Mouse (Mus musculus) embryonic facial prominence, embryonic 12.5 days (tissue): Measurements from ENCODE around the gene Paqr5. TPM values are rescaled to one million over a fixed set of nuclear protein-coding genes. Genes with fewer than 3 reads are reported as not detected.

Experiments used
- ATAC-seq: fragments of 200-750 bp; cut with Nextera tagmentation; 2 replicates; pipeline ENCODE4 v1.8.0; 2017; ENCODE audit not compliant: insufficient number of reproducible peaks, insufficient read depth, low FRiP score, low TSS enrichment
- H3K27ac ChIP-seq: fragments of 300-500 bp; sonication (generic); 2 replicates; pipeline ENCODE4 v1.5.1; 2016; ENCODE audit warnings: mild to moderate bottlenecking
- H3K27me3 ChIP-seq: fragments of 300-500 bp; sonication (generic); 2 replicates; pipeline ENCODE4 v1.6.1; 2016; ENCODE audit warnings: mild to moderate bottlenecking, moderate library complexity
- H3K36me3 ChIP-seq: fragments of 300-500 bp; sonication (generic); 2 replicates; pipeline ENCODE4 v1.6.1; 2016; ENCODE audit warnings: mild to moderate bottlenecking
- H3K4me1 ChIP-seq: fragments of 300-500 bp; sonication (generic); 2 replicates; pipeline ENCODE4 v1.6.1; 2016
- H3K4me2 ChIP-seq: fragments of 300-500 bp; sonication (generic); replicated peaks from 2 replicates; pipeline ENCODE4 v1.6.1; 2016; ENCODE audit warnings: mild to moderate bottlenecking, moderate library complexity
- H3K4me3 ChIP-seq: fragments of 300-500 bp; sonication (generic); 2 replicates; pipeline ENCODE4 v1.5.1; 2016; ENCODE audit warnings: mild to moderate bottlenecking
- H3K9ac ChIP-seq: fragments of 300-500 bp; sonication (generic); 2 replicates; pipeline ENCODE4 v1.6.1; 2016; ENCODE audit warnings: mild to moderate bottlenecking, moderate library complexity
- H3K9me3 ChIP-seq: fragments of 300-500 bp; sonication (generic); 2 replicates; pipeline ENCODE4 v1.6.1; 2016; ENCODE audit warnings: mild to moderate bottlenecking, moderate library complexity
- WGBS: fragments of 180-500 bp; shearing (Covaris S2); methylation state at CpG from one replicate; pipeline ENCODE4 v1.1.7; 2016; 5-methylcytosine and 5-hydroxymethylcytosine counted together
- polyA plus RNA-seq: library from polyadenylated mRNA; unstranded; fragments of >200 nt; fragmentation: Nextera tagmentation; extraction: Ambion mirVana; gene quantifications from 2 replicates; pipeline ENCODE4 v1.2.1, GENCODE M21; 2016

Paqr5 gene
- polyA plus RNA-seq, 1 experiment from 2014 or later = 0.97 TPM

GRCm38 (mm10) chr9:61977258-61977945, 49.3 kb downstream of the Paqr5 start:
- 86% methylated on average over 13 of the region's 13 CpGs for WGBS
- ATAC-seq = no peak
- H3K9me3 ChIP-seq = 0 out of 2 replicates have a peak, but pooled peaks cover 3% of the 10 kb centered on the region

GRCm38 (mm10) chr9:61972031-61972430, 54.6 kb downstream of the Paqr5 start:
- Histone ChIP-seq H3K4me1 (no peaks in the 10 kb centered on the region), H3K27me3 (no peaks in the 10 kb centered on the region), H3K9me3 (no peaks in the 10 kb centered on the region), H3K27ac (no peak overlapping the region), H3K4me3 (no peak overlapping the region), H3K4me2 (no peak overlapping the region), H3K36me3 (no peaks in the 10 kb centered on the region), H3K9ac (no peak overlapping the region)
- no peak for ATAC-seq
- WGBS = 47% methylated on average over 9 of the region's 9 CpGs

More at GRCm38 (mm10) chr9:61977258-61977945, 49.3 kb downstream of the Paqr5 start:
- Histone ChIP-seq H3K4me3 (no peak overlapping the region), H3K9ac (no peak overlapping the region), H3K36me3 (no peaks in the 10 kb centered on the region), H3K27ac (no peak overlapping the region), H3K4me2 (no peak overlapping the region), H3K4me1 (no peaks in the 10 kb centered on the region), H3K27me3 (no peaks in the 10 kb centered on the region)

- Histone ChIP-seq H3K36me3 (no peaks in the 10 kb centered on the region), H3K4me3 (no peak overlapping the region), H3K4me2 (no peak overlapping the region), H3K27ac (no peak overlapping the region), H3K4me1 (no peaks in the 10 kb centered on the region), H3K9me3 (no peaks in the 10 kb centered on the region), H3K9ac (no peak overlapping the region), H3K27me3 (no peaks in the 10 kb centered on the region)
- no peak for ATAC-seq
- 67% methylated on average over 3 of the region's 3 CpGs for WGBS
These were observed 55.6 kb downstream of the Paqr5 start for GRCm38 (mm10) chr9:61971045-61971444.

GRCm38 (mm10) chr9:61967357-61967756, 59.3 kb downstream of the Paqr5 start:
- WGBS = 81% methylated on average over 10 of the region's 10 CpGs
- Histone ChIP-seq H3K27me3 (no peaks in the 10 kb centered on the region), H3K9ac (no peak overlapping the region), H3K36me3 (no peaks in the 10 kb centered on the region), H3K9me3 (no peaks in the 10 kb centered on the region), H3K4me1 (0 out of 2 replicates have a peak, but pooled peaks cover 4% of the 10 kb centered on the region), H3K27ac (no peak overlapping the region), H3K4me2 (no peak overlapping the region), H3K4me3 (no peak overlapping the region)
- no peak for ATAC-seq

GRCm38 (mm10) chr9:61965987-61966386, 60.7 kb downstream of the Paqr5 start:
- Histone ChIP-seq H3K4me2 (no peak overlapping the region), H3K9me3 (no peaks in the 10 kb centered on the region), H3K9ac (no peak overlapping the region), H3K27ac (no peak overlapping the region), H3K36me3 (no peaks in the 10 kb centered on the region), H3K4me1 (0 out of 2 replicates have a peak, but pooled peaks cover 4% of the 10 kb centered on the region), H3K4me3 (no peak overlapping the region), H3K27me3 (no peaks in the 10 kb centered on the region)
- no peak for ATAC-seq
- WGBS = 91% methylated on average over 7 of the region's 7 CpGs

GRCm38 (mm10) chr9:61965411-61965930, 61.2 kb downstream of the Paqr5 start:
- 0 out of 2 replicates have a peak, but pooled peaks have one; percentile 36 for ATAC-seq
- Histone ChIP-seq H3K27ac (no peak overlapping the region), H3K36me3 (no peaks in the 10 kb centered on the region)

GRCm38 (mm10) chr9:61963356-61963755, 63.3 kb downstream of the Paqr5 start:
- H3K9me3 ChIP-seq = no peaks in the 10 kb centered on the region
- no peak overlapping the region for H3K4me2 ChIP-seq
- H3K9ac ChIP-seq = no peak overlapping the region
- ATAC-seq = no peak
- H3K4me3 ChIP-seq = no peak overlapping the region
- 0 out of 2 replicates have a peak, but pooled peaks cover 6% of the 10 kb centered on the region for H3K4me1 ChIP-seq
- WGBS = 79% methylated on average over 6 of the region's 6 CpGs
- H3K36me3 ChIP-seq = no peaks in the 10 kb centered on the region
- no peaks in the 10 kb centered on the region for H3K27me3 ChIP-seq
- no peak overlapping the region for H3K27ac ChIP-seq

More at GRCm38 (mm10) chr9:61965411-61965930, 61.2 kb downstream of the Paqr5 start:
- Histone ChIP-seq H3K27me3 (no peaks in the 10 kb centered on the region), H3K4me2 (no peak overlapping the region), H3K9ac (no peak overlapping the region), H3K4me1 (0 out of 2 replicates have a peak, but pooled peaks cover 6% of the 10 kb centered on the region), H3K9me3 (no peaks in the 10 kb centered on the region), H3K4me3 (no peak overlapping the region)
- WGBS = 25% methylated on average over 4 of the region's 4 CpGs

- Histone ChIP-seq H3K27ac (no peak overlapping the region), H3K9ac (no peak overlapping the region), H3K36me3 (no peaks in the 10 kb centered on the region), H3K9me3 (no peaks in the 10 kb centered on the region), H3K27me3 (no peaks in the 10 kb centered on the region), H3K4me1 (0 out of 2 replicates have a peak, but pooled peaks cover 6% of the 10 kb centered on the region), H3K4me3 (no peak overlapping the region), H3K4me2 (no peak overlapping the region)
- WGBS = 81% methylated on average over 4 of the region's 4 CpGs
- ATAC-seq = no peak
These were observed 65.5 kb downstream of the Paqr5 start for GRCm38 (mm10) chr9:61961181-61961580.

GRCm38 (mm10) chr9:61960753-61961152, 65.9 kb downstream of the Paqr5 start:
- 0 out of 2 replicates have a peak, but pooled peaks cover 6% of the 10 kb centered on the region for H3K4me1 ChIP-seq
- H3K4me2 ChIP-seq = no peak overlapping the region
- H3K9ac ChIP-seq = no peak overlapping the region
- no peaks in the 10 kb centered on the region for H3K36me3 ChIP-seq
- no peak overlapping the region for H3K4me3 ChIP-seq
- ATAC-seq = no peak
- no peaks in the 10 kb centered on the region for H3K9me3 ChIP-seq
- 52% methylated on average over 5 of the region's 5 CpGs for WGBS
- H3K27ac ChIP-seq = no peak overlapping the region
- no peaks in the 10 kb centered on the region for H3K27me3 ChIP-seq

GRCm38 (mm10) chr9:61959921-61960569, 66.6 kb downstream of the Paqr5 start:
- no peak overlapping the region for H3K27ac ChIP-seq
- H3K4me3 ChIP-seq = no peak overlapping the region
- no peaks in the 10 kb centered on the region for H3K27me3 ChIP-seq
- H3K4me2 ChIP-seq = no peak overlapping the region
- H3K9ac ChIP-seq = no peak overlapping the region
- H3K36me3 ChIP-seq = no peaks in the 10 kb centered on the region
- 0 out of 2 replicates have a peak, but pooled peaks cover 3% of the 10 kb centered on the region for H3K4me1 ChIP-seq
- 86% methylated on average over 1 of the region's 1 CpGs for WGBS
- H3K9me3 ChIP-seq = no peaks in the 10 kb centered on the region
- ATAC-seq = no peak

GRCm38 (mm10) chr9:61954707-61955106, 71.9 kb downstream of the Paqr5 start:
- no peak for ATAC-seq
- H3K9me3 ChIP-seq = no peaks in the 10 kb centered on the region

GRCm38 (mm10) chr9:61952241-61952640, 74.4 kb downstream of the Paqr5 start:
- Histone ChIP-seq H3K4me1 (0 out of 2 replicates have a peak, but pooled peaks cover 6% of the 10 kb centered on the region), H3K27ac (no peak overlapping the region), H3K9ac (no peak overlapping the region), H3K36me3 (no peaks in the 10 kb centered on the region), H3K4me2 (no peak overlapping the region), H3K27me3 (no peaks in the 10 kb centered on the region), H3K9me3 (no peaks in the 10 kb centered on the region), H3K4me3 (no peak overlapping the region)
- WGBS = 28% methylated on average over 7 of the region's 7 CpGs
- ATAC-seq = no peak

More at GRCm38 (mm10) chr9:61954707-61955106, 71.9 kb downstream of the Paqr5 start:
- H3K9ac ChIP-seq = no peak overlapping the region
- H3K4me2 ChIP-seq = no peak overlapping the region
- H3K36me3 ChIP-seq = no peaks in the 10 kb centered on the region
- H3K4me1 ChIP-seq = no peaks in the 10 kb centered on the region
- H3K27ac ChIP-seq = no peak overlapping the region
- no peaks in the 10 kb centered on the region for H3K27me3 ChIP-seq
- H3K4me3 ChIP-seq = no peak overlapping the region
